Mouse (Mus musculus) hindbrain, postnatal 0 days (tissue): ENCODE data around the gene Slc1a3. TPM values are rescaled to one million over a fixed set of nuclear protein-coding genes. Genes with fewer than 3 reads are reported as not detected.
A peak's percentile ranks its signal among the peaks of the same experiment; 100 is the strongest.

Experiments
- ATAC-seq: fragments of 200-750 bp; cut with Nextera tagmentation; 2 replicates; pipeline ENCODE4 v1.8.0; 2017; ENCODE audit warnings: mild to moderate bottlenecking, moderate TSS enrichment, moderate library complexity
- DNase-seq: peaks from one replicate; pipeline ENCODE4 v3.0.0-alpha.2; 2015; ENCODE audit warnings: low spot score
- H3K27ac ChIP-seq: fragments of 300-500 bp; sonication (generic); 2 replicates; pipeline ENCODE4 v1.5.1; 2014; ENCODE audit warnings: mild to moderate bottlenecking
- H3K27me3 ChIP-seq: fragments of 300-500 bp; sonication (generic); 2 replicates; pipeline ENCODE4 v1.6.1; 2014; ENCODE audit warnings: low read length, mixed read lengths; ENCODE audit not compliant: insufficient read depth
- H3K36me3 ChIP-seq: fragments of 300-500 bp; sonication (generic); 2 replicates; pipeline ENCODE4 v1.6.1; 2014; ENCODE audit warnings: low read length, mixed read lengths; ENCODE audit not compliant: insufficient read depth
- H3K4me1 ChIP-seq: fragments of 300-500 bp; sonication (generic); 2 replicates; pipeline ENCODE4 v1.6.1; 2014; ENCODE audit warnings: antibody characterized with exemption, low read length, mixed read lengths; ENCODE audit not compliant: insufficient read depth
- H3K4me2 ChIP-seq: fragments of 300-500 bp; sonication (generic); 2 replicates; pipeline ENCODE4 v1.6.1; 2014; ENCODE audit warnings: low read depth, mild to moderate bottlenecking, low read length, moderate library complexity, mixed read lengths
- H3K4me3 ChIP-seq: fragments of 300-500 bp; sonication (generic); 2 replicates; pipeline ENCODE4 v1.5.1; 2014; ENCODE audit warnings: low read length
- H3K9ac ChIP-seq: fragments of 300-500 bp; sonication (generic); replicated peaks from 2 replicates; pipeline ENCODE4 v1.6.1; 2014; ENCODE audit warnings: mild to moderate bottlenecking, low read length, moderate library complexity, mixed read lengths
- H3K9me3 ChIP-seq: fragments of 300-500 bp; sonication (generic); 2 replicates; pipeline ENCODE4 v1.6.1; 2016; ENCODE audit warnings: low read length, mixed read lengths
- CTCF ChIP-seq: IDR thresholded peaks from 2 replicates; pipeline ENCODE4 v1.5.1; 2016; ENCODE audit warnings: antibody characterized with exemption, control low read depth, low read depth
- WGBS: fragments of 180-500 bp; shearing (Covaris S2); extraction: QIAGEN DNeasy Blood & Tissue Kit; methylation state at CpG from one replicate; pipeline ENCODE4 v1.1.7; 2014; 5-methylcytosine and 5-hydroxymethylcytosine counted together
- polyA plus RNA-seq: library from polyadenylated mRNA; unstranded; fragments of >200 nt; fragmentation: Nextera tagmentation; extraction: Ambion mirVana; gene quantifications from 2 replicates; pipeline ENCODE4 v1.2.1, GENCODE M21; 2015
- total RNA-seq: library from RNA; depleted of rRNA; stranded (reverse); fragments of >200 nt; gene quantifications from 2 replicates; pipeline ENCODE4 v1.2.3, GENCODE M21; 2014; rRNA removed

Slc1a3 gene
- total and polyA plus RNA-seq, 2 experiments from 2014 or later = 288 to 320 TPM

GRCm38 (mm10) chr15:8588065-8588464 lies 122.5 kb downstream of the Slc1a3 start:
- 91% methylated on average over 5 of the region's 5 CpGs for WGBS

GRCm38 (mm10) chr15:8586822-8587281 lies 123.7 kb downstream of the Slc1a3 start:
- no peak overlapping the region for H3K9ac ChIP-seq
- H3K4me1 ChIP-seq = no peaks in the 10 kb centered on the region
- 45% methylated on average over 9 of the region's 9 CpGs for WGBS
- no peak overlapping the region; the same call in 1 of the 2 replicates for H3K27ac ChIP-seq
- ATAC-seq (peak; percentile 76), DNase-seq (peak; percentile 65)
- H3K27me3 ChIP-seq = no peaks in the 10 kb centered on the region
- no peak overlapping the region for H3K4me3 ChIP-seq
- H3K36me3 ChIP-seq = no peaks in the 10 kb centered on the region
- no peak for TF ChIP-seq CTCF
- H3K9me3 ChIP-seq = no peaks in the 10 kb centered on the region
- H3K4me2 ChIP-seq = no peak overlapping the region

More at GRCm38 (mm10) chr15:8588065-8588464, 122.5 kb downstream of the Slc1a3 start:
- H3K27me3 ChIP-seq = no peaks in the 10 kb centered on the region
- no peak overlapping the region for H3K4me3 ChIP-seq
- no peak overlapping the region for H3K27ac ChIP-seq
- ATAC-seq (no peak), DNase-seq (no peak)
- H3K36me3 ChIP-seq = no peaks in the 10 kb centered on the region
- no peaks in the 10 kb centered on the region for H3K9me3 ChIP-seq
- no peak overlapping the region for H3K4me2 ChIP-seq
- H3K9ac ChIP-seq = no peak overlapping the region
- H3K4me1 ChIP-seq = no peaks in the 10 kb centered on the region
- no peak for TF ChIP-seq CTCF

Other genes with a start within 250 kb of the Slc1a3 start
- gene Gm2310, start 190.8 kb downstream of the Slc1a3 start, total RNA-seq = not detected in 2 replicates
- not detected in 2 replicates for gene Gm2310, start 190.8 kb downstream of the Slc1a3 start, polyA plus RNA-seq